Mouse (Mus musculus) liver, adult 2 months (tissue): ENCODE measurements around the gene Lypd3. TPM values are rescaled to one million over a fixed set of nuclear protein-coding genes. Genes with fewer than 3 reads are reported as not detected.

Experiments
- DNase-seq: peaks from one replicate; pipeline ENCODE4 v3.0.0-alpha.2; 2011; ENCODE audit warnings: low read depth, low spot score; ENCODE audit errors: extremely low read depth
- H3K27ac ChIP-seq: fragments of 200-500 bp; replicated peaks from 2 replicates; pipeline ENCODE4 v1.5.1; 2012; ENCODE audit warnings: low read depth, mild to moderate bottlenecking, control low read depth, inconsistent platforms, low read length; ENCODE audit not compliant: insufficient read depth
- H3K27me3 ChIP-seq: fragments of 200-500 bp; 2 replicates; pipeline ENCODE4 v1.6.1; 2012; ENCODE audit warnings: mild to moderate bottlenecking, moderate library complexity, low read length, inconsistent platforms; ENCODE audit not compliant: control insufficient read depth, insufficient read depth
- H3K36me3 ChIP-seq: fragments of 200-500 bp; 2 replicates; pipeline ENCODE4 v1.6.1; 2012; ENCODE audit warnings: low read length, inconsistent platforms; ENCODE audit not compliant: control insufficient read depth, insufficient read depth
- H3K4me1 ChIP-seq: fragments of 200-500 bp; 2 replicates; pipeline ENCODE4 v1.6.1; 2011; ENCODE audit warnings: low read length; ENCODE audit not compliant: control insufficient read depth, insufficient read depth
- H3K4me3 ChIP-seq: fragments of 200-500 bp; 2 replicates; pipeline ENCODE4 v1.5.1; 2011; ENCODE audit warnings: low read depth, mild to moderate bottlenecking, control low read depth, low read length, moderate library complexity; ENCODE audit not compliant: insufficient read depth
- H3K79me2 ChIP-seq: fragments of 200-500 bp; 2 replicates; pipeline ENCODE4 v1.6.1; 2012; ENCODE audit warnings: inconsistent platforms, mild to moderate bottlenecking, low read length, moderate library complexity; ENCODE audit not compliant: control insufficient read depth, insufficient read depth
- H3K9ac ChIP-seq: fragments of 200-500 bp; 2 replicates; pipeline ENCODE4 v1.6.1; 2012; ENCODE audit warnings: low read depth, mild to moderate bottlenecking, control low read depth, inconsistent platforms, low read length
- CTCF ChIP-seq: fragments of 200-500 bp; IDR thresholded peaks from 2 replicates; pipeline ENCODE4 v1.5.1; 2011; ENCODE audit warnings: low read depth, low read length, control low read depth
- POLR2A ChIP-seq: fragments of 200-500 bp; IDR thresholded peaks from 2 replicates; pipeline ENCODE4 v1.6.1; 2011; ENCODE audit warnings: low read length, control low read depth; ENCODE audit not compliant: insufficient read depth; ENCODE audit errors: extremely low read depth
- WGBS: fragments of 180-500 bp; shearing (Covaris S2); methylation state at CpG from one replicate; pipeline ENCODE4 v1.1.7; 2018; 5-methylcytosine and 5-hydroxymethylcytosine counted together
- polyA plus RNA-seq: library from polyadenylated mRNA; depleted of rRNA; stranded (reverse); fragments of >200 nt; gene quantifications from 2 replicates; pipeline ENCODE4 v1.2.3, GENCODE M21; 2012
- total RNA-seq: library from RNA; depleted of rRNA; stranded (reverse); fragments of >200 nt; gene quantifications from 2 replicates; pipeline ENCODE4 v1.2.3, GENCODE M21; 2014

Lypd3 gene
- total and polyA plus RNA-seq, 2 experiments = not detected

GRCm38 (mm10) chr7:24599211-24600067 lies 36.9 kb upstream of the Lypd3 start:
- peak; percentile 78 for DNase-seq
- no peaks in the 10 kb centered on the region for H3K79me2 ChIP-seq
- no peak overlapping the region for H3K4me3 ChIP-seq
- peak overlapping the region; percentile 95 for H3K27ac ChIP-seq
- peaks cover 20% of the 10 kb centered on the region for H3K4me1 ChIP-seq
- 26% methylated on average over 15 of the region's 15 CpGs for WGBS
- H3K9ac ChIP-seq = peak overlapping the region; percentile 24
- no peak for TF ChIP-seq POLR2A
- peak; percentile 47; the same call in 1 of the 2 replicates for TF ChIP-seq CTCF
- no peaks in the 10 kb centered on the region for H3K36me3 ChIP-seq
- H3K27me3 ChIP-seq = no peaks in the 10 kb centered on the region

GRCm38 (mm10) chr7:24600941-24601597 lies 35.3 kb upstream of the Lypd3 start:
- H3K79me2 ChIP-seq = no peaks in the 10 kb centered on the region
- no peak for TF ChIP-seq POLR2A
- peak; percentile 100 for TF ChIP-seq CTCF
- no peak overlapping the region for H3K4me3 ChIP-seq
- DNase-seq = peak; percentile 80
- peaks cover 26% of the 10 kb centered on the region for H3K4me1 ChIP-seq
- no peak overlapping the region for H3K9ac ChIP-seq
- 14% methylated on average over 13 of the region's 13 CpGs for WGBS
- H3K36me3 ChIP-seq = no peaks in the 10 kb centered on the region
- H3K27me3 ChIP-seq = no peaks in the 10 kb centered on the region
- H3K27ac ChIP-seq = no peak overlapping the region

- Histone ChIP-seq H3K4me1 (peaks cover 18% of the 10 kb centered on the region), H3K36me3 (no peaks in the 10 kb centered on the region), H3K9ac (0 out of 2 replicates have a peak overlapping the region, but pooled peaks have one; percentile 14), H3K4me3 (no peak overlapping the region), H3K27ac (peak overlapping the region; percentile 74), H3K27me3 (no peaks in the 10 kb centered on the region), H3K79me2 (no peaks in the 10 kb centered on the region)
- DNase-seq = peak; percentile 86
- WGBS = 31% methylated on average over 7 of the region's 7 CpGs
- TF ChIP-seq CTCF = no peak
- TF ChIP-seq POLR2A = no peak
These were observed 30.8 kb upstream of the Lypd3 start for GRCm38 (mm10) chr7:24605561-24605960.

GRCm38 (mm10) chr7:24606046-24606445 lies 30.3 kb upstream of the Lypd3 start:
- H3K27ac ChIP-seq = peak overlapping the region; percentile 74
- no peak overlapping the region for H3K9ac ChIP-seq
- peak; percentile 94 for DNase-seq
- no peaks in the 10 kb centered on the region for H3K27me3 ChIP-seq
- TF ChIP-seq POLR2A (no peak), CTCF (no peak)
- no peaks in the 10 kb centered on the region for H3K36me3 ChIP-seq
- WGBS = 19% methylated on average over 7 of the region's 7 CpGs
- H3K4me3 ChIP-seq = no peak overlapping the region
- H3K79me2 ChIP-seq = no peaks in the 10 kb centered on the region
- peaks cover 18% of the 10 kb centered on the region for H3K4me1 ChIP-seq

GRCm38 (mm10) chr7:24608017-24608416 lies 28.3 kb upstream of the Lypd3 start:
- Histone ChIP-seq H3K27ac (peak overlapping the region; percentile 90), H3K36me3 (peaks cover 1% of the 10 kb centered on the region; the same call in 1 of the 2 replicates), H3K4me1 (peaks cover 18% of the 10 kb centered on the region), H3K79me2 (peaks cover 10% of the 10 kb centered on the region; the same call in 1 of the 2 replicates), H3K4me3 (0 out of 2 replicates have a peak overlapping the region, but pooled peaks have one; percentile 2), H3K27me3 (no peaks in the 10 kb centered on the region), H3K9ac (peak overlapping the region; percentile 41)
- peak; percentile 94 for DNase-seq
- 28% methylated on average over 6 of the region's 6 CpGs for whole genome bisulfite sequencing
- no peak for TF ChIP-seq CTCF
